Comparison of ENCODE assay signal across 21 mouse cellular contexts in genomic region chr6:21828001-21828400, GRCm38 (mm10). TPM values are rescaled to one million over a fixed set of nuclear protein-coding genes. Genes with fewer than 3 reads are reported as not detected.
DNase-seq lines count a peak whose midpoint lies in the region; ATAC-seq and TF ChIP-seq lines count a peak whose summit lies in the region.
"Had no signal": no experiment of that assay in that cellular context is flagged by ENCODE, and none has a peak within 500 bp of the region (broad histone marks: within the 10 kb centered on the region; RNA-seq: fewer than 3 reads in every experiment).

No protein-coding gene starts in this region.

- no peaks in the 10 kb centered on the region for H3K9me3 ChIP-seq in liver, embryonic 16.5 days (replicated peaks; ENCODE audit: control insufficient read depth, low read length)
- H3K9me3 ChIP-seq in liver, embryonic 12.5 days (replicated peaks): no peaks in the 10 kb centered on the region
- H3K9me3 ChIP-seq in intestine, embryonic 14.5 days (ENCODE audit: control insufficient read depth, low read length): no peaks in the 10 kb centered on the region
- H3K9me3 ChIP-seq in intestine, postnatal 0 days (ENCODE audit: control insufficient read depth): no peaks in the 10 kb centered on the region
- H3K9me3 ChIP-seq in hindbrain, embryonic 10.5 days: no peaks in the 10 kb centered on the region
- H3K9me3 ChIP-seq: forebrain, embryonic 10.5 days; heart, embryonic 12.5 days; heart, embryonic 15.5 days; hindbrain, embryonic 15.5 days had no signal

- TF ChIP-seq CTCF in intestine, postnatal 0 days (IDR thresholded peaks at IDR 0.05; ENCODE audit: low read depth): no peak

- peak overlapping the region; percentile 38; the same call in 1 of the 2 replicates for H3K27ac ChIP-seq in liver, embryonic 16.5 days (ENCODE audit: low read length)
- no peak overlapping the region for H3K27ac ChIP-seq in liver, embryonic 12.5 days
- peak overlapping the region; percentile 19 for H3K27ac ChIP-seq in brown adipose tissue, adult 24 weeks (replicated peaks; ENCODE audit: low read depth, low read length)
- peak overlapping the region; percentile 34 for H3K27ac ChIP-seq in intestine, embryonic 14.5 days (ENCODE audit: low read depth)
- no peak overlapping the region; the same call in 1 of the 2 replicates for H3K27ac ChIP-seq in intestine, postnatal 0 days (ENCODE audit: low read depth, low read length)
- no peak overlapping the region for H3K27ac ChIP-seq in hindbrain, embryonic 10.5 days
- H3K27ac ChIP-seq: forebrain, embryonic 10.5 days; gastrocnemius, adult 2 months; heart, embryonic 15.5 days; hindbrain, embryonic 15.5 days had no signal

- H3K27me3 ChIP-seq in liver, embryonic 16.5 days (ENCODE audit: control insufficient read depth, insufficient read depth, low read depth, low read length): no peaks in the 10 kb centered on the region
- H3K27me3 ChIP-seq in liver, embryonic 12.5 days (replicated peaks): no peaks in the 10 kb centered on the region
- H3K27me3 ChIP-seq in intestine, embryonic 14.5 days (replicated peaks; ENCODE audit: control insufficient read depth, insufficient read depth, low read length): no peaks in the 10 kb centered on the region
- no peaks in the 10 kb centered on the region for H3K27me3 ChIP-seq in intestine, postnatal 0 days (replicated peaks; ENCODE audit: control insufficient read depth, insufficient read depth, low read length)
- H3K27me3 ChIP-seq in hindbrain, embryonic 10.5 days (ENCODE audit: insufficient read depth, poor library complexity, severe bottlenecking): no peaks in the 10 kb centered on the region
- H3K27me3 ChIP-seq: heart, embryonic 12.5 days; heart, embryonic 15.5 days; hindbrain, embryonic 15.5 days had no signal

- no peak overlapping the region for H3K4me2 ChIP-seq in liver, embryonic 16.5 days (ENCODE audit: low read depth, low read length)
- H3K4me2 ChIP-seq in liver, embryonic 12.5 days: no peak overlapping the region
- no peak overlapping the region for H3K4me2 ChIP-seq in intestine, embryonic 14.5 days (ENCODE audit: low read length)
- H3K4me2 ChIP-seq in intestine, postnatal 0 days (replicated peaks; ENCODE audit: low read depth): no peak overlapping the region
- H3K4me2 ChIP-seq: heart, embryonic 12.5 days; heart, embryonic 15.5 days; hindbrain, embryonic 15.5 days had no signal

- 49% methylated on average over 7 of the region's 7 CpGs for WGBS in liver, embryonic 16.5 days (ENCODE audit: insufficient replicate concordance)
- 69% methylated on average over 7 of the region's 7 CpGs for WGBS in liver, embryonic 12.5 days (ENCODE audit: insufficient replicate concordance)
- WGBS in intestine, embryonic 14.5 days: 65% methylated on average over 7 of the region's 7 CpGs
- 47% methylated on average over 7 of the region's 7 CpGs for WGBS in intestine, postnatal 0 days
- 92% methylated on average over 7 of the region's 7 CpGs for WGBS in hindbrain, embryonic 10.5 days

- DNase-seq in intestine, embryonic 14.5 days (ENCODE audit: low spot score): no peak
- DNase-seq in hindbrain, embryonic 10.5 days (ENCODE audit: low spot score): no peak
- DNase-seq in testis, postnatal 10 days (ENCODE audit: low spot score): no peak
- DNase-seq in heart, adult 8-10 months (ENCODE audit: low spot score): no peak
- DNase-seq: adrenal gland, adult 2 months; cerebellum, adult 18-20 months; cerebellum, adult 9-10 months; cerebellum, postnatal 14 days; forebrain, postnatal 0 days had no signal

- H3K36me3 ChIP-seq in liver, embryonic 16.5 days (ENCODE audit: control insufficient read depth, insufficient read depth): no peaks in the 10 kb centered on the region
- no peaks in the 10 kb centered on the region for H3K36me3 ChIP-seq in liver, embryonic 12.5 days
- peaks cover 12% of the 10 kb centered on the region; the same call in 1 of the 2 replicates for H3K36me3 ChIP-seq in intestine, embryonic 14.5 days (ENCODE audit: control insufficient read depth, insufficient read depth, low read length)
- H3K36me3 ChIP-seq in intestine, postnatal 0 days (ENCODE audit: control insufficient read depth, insufficient read depth): no peaks in the 10 kb centered on the region
- peaks cover 36% of the 10 kb centered on the region for H3K36me3 ChIP-seq in hindbrain, embryonic 10.5 days
- H3K36me3 ChIP-seq: hindbrain, embryonic 15.5 days had no signal

- no peak overlapping the region for H3K4me3 ChIP-seq in liver, embryonic 16.5 days (ENCODE audit: low read depth, low read length)
- no peak overlapping the region for H3K4me3 ChIP-seq in liver, embryonic 12.5 days
- H3K4me3 ChIP-seq in brown adipose tissue, adult 24 weeks (ENCODE audit: insufficient read depth, low read depth, low read length): no peak overlapping the region
- H3K4me3 ChIP-seq in intestine, embryonic 14.5 days (ENCODE audit: low read depth, low read length): no peak overlapping the region
- H3K4me3 ChIP-seq in intestine, postnatal 0 days (ENCODE audit: low read depth, low read length): no peak overlapping the region
- H3K4me3 ChIP-seq in hindbrain, embryonic 10.5 days: no peak overlapping the region
- H3K4me3 ChIP-seq: forebrain, embryonic 10.5 days; gastrocnemius, adult 2 months; heart, embryonic 12.5 days; heart, embryonic 15.5 days; hindbrain, embryonic 15.5 days had no signal

- ATAC-seq in liver, embryonic 16.5 days (ENCODE audit: low read depth): peak; percentile 79
- no peak for ATAC-seq in liver, embryonic 12.5 days
- ATAC-seq in intestine, embryonic 14.5 days (replicated peaks; ENCODE audit: low FRiP score, low TSS enrichment, low read depth): no peak
- ATAC-seq in intestine, postnatal 0 days: peak; percentile 52
- ATAC-seq: CD4-positive, CD25-positive, alpha-beta regulatory T cell, adult 4 months; forebrain, embryonic 14.5 days; forebrain, postnatal 0 days had no signal

- H3K9ac ChIP-seq in liver, embryonic 16.5 days (ENCODE audit: low read depth, low read length): no peak overlapping the region
- no peak overlapping the region for H3K9ac ChIP-seq in liver, embryonic 12.5 days
- no peak overlapping the region for H3K9ac ChIP-seq in intestine, embryonic 14.5 days (ENCODE audit: low read length)
- no peak overlapping the region for H3K9ac ChIP-seq in intestine, postnatal 0 days (ENCODE audit: low read depth, low read length)
- H3K9ac ChIP-seq: forebrain, postnatal 0 days; heart, embryonic 12.5 days; heart, embryonic 15.5 days; hindbrain, embryonic 15.5 days had no signal

- H3K4me1 ChIP-seq in liver, embryonic 16.5 days (ENCODE audit: control insufficient read depth, low read depth, low read length): peaks cover 2% of the 10 kb centered on the region
- no peaks in the 10 kb centered on the region for H3K4me1 ChIP-seq in liver, embryonic 12.5 days
- peaks cover 17% of the 10 kb centered on the region for H3K4me1 ChIP-seq in brown adipose tissue, adult 24 weeks (ENCODE audit: control insufficient read depth, insufficient read depth, insufficient read length, low read length)
- H3K4me1 ChIP-seq in intestine, embryonic 14.5 days (replicated peaks; ENCODE audit: control insufficient read depth, insufficient read depth, low read length): peaks cover 28% of the 10 kb centered on the region
- H3K4me1 ChIP-seq in intestine, postnatal 0 days (replicated peaks; ENCODE audit: control insufficient read depth, insufficient read depth, low read length): no peaks in the 10 kb centered on the region; the same call in 1 of the 2 replicates
- H3K4me1 ChIP-seq in hindbrain, embryonic 10.5 days (replicated peaks): no peaks in the 10 kb centered on the region
- H3K4me1 ChIP-seq: forebrain, embryonic 10.5 days; hindbrain, embryonic 15.5 days had no signal

RNA-seq across cellular contexts. Expression of gene Tspan12, which starts 24.3 kb away (rescaled TPM):
- 23.6 and 26.5 TPM in 2 replicates for polyA plus RNA-seq in liver, embryonic 16.5 days (2015; fragmentation: Nextera tagmentation; extraction: Ambion mirVana)
- 27.3 and 30.0 TPM in 2 replicates for polyA plus RNA-seq in liver, embryonic 12.5 days (2016; fragmentation: Nextera tagmentation; extraction: Ambion mirVana)
- polyA plus RNA-seq in brown adipose tissue, adult 24 weeks (2012; ENCODE audit: insufficient read depth, insufficient read length, missing spikeins): 156 and 175 TPM in 2 replicates
- polyA plus RNA-seq in intestine, embryonic 14.5 days (2014; fragmentation: Nextera tagmentation; extraction: Ambion mirVana): 109 and 120 TPM in 2 replicates
- polyA plus RNA-seq in intestine, postnatal 0 days (2015; fragmentation: Nextera tagmentation; extraction: Ambion mirVana): 38.8 and 43.7 TPM in 2 replicates
- polyA plus RNA-seq in hindbrain, embryonic 10.5 days (2016; fragmentation: Nextera tagmentation; extraction: Ambion mirVana): 58.7 and 59.7 TPM in 2 replicates
- 10 to 100 TPM; 64.1 to 69.9 (median 68.6) TPM for total RNA-seq in heart, adult 8-10 months (2022)
- total RNA-seq: MEL had no signal
- polyA plus RNA-seq: CD4-positive, CD25-positive, alpha-beta regulatory T cell, adult 4 months had no signal

Comparison
In these comparisons a context has a peak if more than half of its experiments do, and no peak if none do; other contexts are left out.
1. ATAC-seq: peak in liver, embryonic 16.5 days (single experiment) and intestine, postnatal 0 days (single experiment); none in liver, embryonic 12.5 days (single experiment) and intestine, embryonic 14.5 days (single experiment).
2. H3K27ac ChIP-seq: peak in liver, embryonic 16.5 days (single experiment), brown adipose tissue, adult 24 weeks (single experiment) and intestine, embryonic 14.5 days (single experiment); none in liver, embryonic 12.5 days (single experiment), intestine, postnatal 0 days (single experiment) and hindbrain, embryonic 10.5 days (single experiment).